Mouse (Mus musculus): Measurements from ENCODE around the gene Efl1. TPM values are rescaled to one million over a fixed set of nuclear protein-coding genes. Genes with fewer than 3 reads are reported as not detected.
A peak's percentile ranks its signal among the peaks of the same experiment; 100 is the strongest.

Gene Efl1
- 10 to 100 TPM; 16.3 to 17.7 TPM for total RNA-seq (2021)
- long read RNA-seq, transcript Efl1-205 (20 exons, 3,608 nt), result major isoform, 5 of 17 reads
- long read RNA-seq, partial matches to known transcripts, result 4 of 17 reads
- long read RNA-seq, other reads (novel, unspliced or antisense), result 3 of 17 reads

- DNase-seq (ENCODE audit: low spot score in 2 of 2), result peak; percentile 93 to 98
Measured at GRCm38 (mm10) chr7:82648353-82649080, at the start of gene Efl1, which contains the start of gene Saxo2. Gene Efl1 (plus strand): TSS chr7:82648614. Gene Saxo2 (minus strand): TSS chr7:82648528.

DNA sequence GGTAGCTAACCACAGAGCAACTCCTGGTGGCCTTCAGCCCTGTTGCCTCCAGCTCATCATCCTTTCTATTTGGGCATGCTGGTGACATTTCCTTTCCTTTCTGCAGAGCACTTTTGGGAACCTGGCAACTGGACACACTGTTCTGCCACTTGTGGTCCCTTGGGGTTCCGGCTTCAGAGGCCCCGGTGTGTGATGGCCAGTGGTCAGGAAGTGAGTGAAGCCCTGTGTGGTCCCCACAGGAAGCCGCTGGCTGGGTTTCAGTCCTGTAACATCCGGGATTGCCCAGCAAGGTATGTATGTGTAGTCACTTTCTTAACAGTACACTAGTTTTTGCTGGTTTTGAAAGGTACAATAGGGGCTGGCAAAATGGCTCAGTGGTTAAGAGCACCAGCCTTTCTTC is 46.4 kb upstream of the Efl1 start:
- no peak for DNase-seq (ENCODE audit: low spot score in 2 of 2)

GRCm38 (mm10) chr7:82605425-82605824 is 43.0 kb upstream of the Efl1 start:
- DNase-seq (ENCODE audit: low spot score in 2 of 2), result no peak

GRCm38 (mm10) chr7:82609629-82610028 is 38.8 kb upstream of the Efl1 start:
- DNase-seq (ENCODE audit: low spot score in 2 of 2), result peak; percentile 4 to 35

DNA sequence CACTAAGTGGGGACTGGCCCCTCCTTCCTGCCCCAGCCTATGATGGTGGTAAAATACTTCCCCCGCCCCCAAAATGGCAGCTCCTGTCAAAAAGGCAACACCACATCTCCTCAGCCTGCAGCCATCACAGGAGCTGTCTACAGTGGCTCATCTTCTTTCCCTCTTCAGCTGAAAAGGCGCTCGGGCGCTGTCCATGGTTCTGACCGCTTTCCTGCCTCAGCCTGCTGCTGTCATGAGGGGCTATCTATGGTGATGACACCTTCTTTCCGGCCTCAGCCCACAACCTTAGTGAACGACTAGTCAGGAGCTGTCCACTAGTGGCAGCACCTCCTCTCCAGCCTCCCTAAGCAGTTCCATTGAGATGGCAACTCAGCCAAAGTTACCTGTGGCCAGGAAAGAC is 23.1 kb upstream of the Efl1 start:
- DNase-seq (ENCODE audit: low spot score in 2 of 2), result no peak

- DNase-seq (ENCODE audit: low spot score in 2 of 2), result no peak
Measured at GRCm38 (mm10) chr7:82647183-82647582, 1.2 kb upstream of the Efl1 start.

DNA sequence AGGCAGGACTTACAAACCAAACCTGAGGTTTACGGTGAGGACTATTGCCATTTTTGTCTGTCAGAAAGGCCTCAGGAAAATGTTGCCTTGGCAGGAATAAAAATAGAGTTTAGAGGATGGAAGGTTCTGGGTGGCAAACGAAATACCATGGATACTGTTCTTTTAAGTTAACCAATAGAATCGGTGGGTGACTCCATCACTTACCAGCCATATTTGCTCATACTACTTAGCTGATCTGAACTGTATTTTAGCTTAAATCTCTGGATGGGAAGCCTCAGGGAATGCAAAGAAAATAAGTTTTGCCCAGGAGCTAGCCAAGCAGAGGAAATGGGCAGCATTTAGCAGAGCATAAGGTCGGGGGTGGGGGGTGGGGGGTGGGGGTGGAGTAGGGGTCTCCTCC is 505 bp upstream of the Efl1 start:
- DNase-seq (ENCODE audit: low spot score in 2 of 2), result no peak

GRCm38 (mm10) chr7:82649081-82649445 is 649 bp downstream of the Efl1 start:
- DNase-seq (ENCODE audit: low spot score in 2 of 2), result no peak

- no peak for DNase-seq (ENCODE audit: low spot score in 2 of 2)
Measured at GRCm38 (mm10) chr7:82664604-82665003, 16.2 kb downstream of the Efl1 start.

- no peak for DNase-seq (ENCODE audit: low spot score in 2 of 2)
Measured at GRCm38 (mm10) chr7:82676001-82676400, 27.6 kb downstream of the Efl1 start.

DNA sequence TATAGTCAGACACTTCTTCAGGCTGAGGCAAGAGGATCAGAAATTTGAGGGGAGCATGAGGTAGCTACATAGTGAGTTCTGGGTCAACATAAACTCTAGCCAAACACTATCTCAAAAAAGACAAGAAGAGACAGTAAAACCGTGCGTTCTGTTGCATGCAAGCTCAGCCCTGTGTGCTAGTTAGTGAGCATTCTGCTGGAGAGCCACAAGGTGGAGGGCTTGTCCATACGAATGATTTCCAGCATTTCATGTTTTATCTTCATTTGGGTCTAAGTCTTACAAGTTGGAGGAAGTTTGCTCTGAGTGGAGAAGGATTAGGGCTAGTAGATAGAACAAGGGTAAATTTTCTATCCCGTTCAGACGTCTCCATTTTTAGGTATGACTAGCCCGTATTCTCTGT is 28.4 kb downstream of the Efl1 start:
- peak in 1 of 2 experiments; percentile 40 for DNase-seq (ENCODE audit: low spot score in 2 of 2)

GRCm38 (mm10) chr7:82679901-82680300 is 31.5 kb downstream of the Efl1 start:
- DNase-seq (ENCODE audit: low spot score in 2 of 2), result no peak

DNA sequence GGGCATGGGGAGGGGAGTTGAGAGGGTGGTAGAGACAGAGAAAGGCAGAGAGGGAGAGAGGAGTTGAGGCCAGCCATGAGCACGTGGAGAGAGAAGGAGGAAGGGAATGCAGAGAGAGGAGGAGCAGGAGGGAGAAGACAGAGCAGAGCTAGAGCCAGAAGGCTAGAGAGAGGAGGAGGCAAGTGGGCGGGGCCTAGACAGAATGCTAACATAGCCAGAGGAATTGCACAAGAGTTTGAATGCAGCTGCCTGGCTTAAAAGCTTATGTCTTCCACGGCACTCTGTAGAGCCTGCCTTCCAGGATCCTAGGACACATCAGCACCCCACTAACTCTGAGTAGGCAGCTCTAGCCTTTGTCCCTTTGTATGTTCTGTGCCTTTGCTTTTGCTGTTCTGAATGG is 40.3 kb downstream of the Efl1 start:
- peak in 1 of 2 experiments; percentile 65 for DNase-seq (ENCODE audit: low spot score in 2 of 2)

DNA sequence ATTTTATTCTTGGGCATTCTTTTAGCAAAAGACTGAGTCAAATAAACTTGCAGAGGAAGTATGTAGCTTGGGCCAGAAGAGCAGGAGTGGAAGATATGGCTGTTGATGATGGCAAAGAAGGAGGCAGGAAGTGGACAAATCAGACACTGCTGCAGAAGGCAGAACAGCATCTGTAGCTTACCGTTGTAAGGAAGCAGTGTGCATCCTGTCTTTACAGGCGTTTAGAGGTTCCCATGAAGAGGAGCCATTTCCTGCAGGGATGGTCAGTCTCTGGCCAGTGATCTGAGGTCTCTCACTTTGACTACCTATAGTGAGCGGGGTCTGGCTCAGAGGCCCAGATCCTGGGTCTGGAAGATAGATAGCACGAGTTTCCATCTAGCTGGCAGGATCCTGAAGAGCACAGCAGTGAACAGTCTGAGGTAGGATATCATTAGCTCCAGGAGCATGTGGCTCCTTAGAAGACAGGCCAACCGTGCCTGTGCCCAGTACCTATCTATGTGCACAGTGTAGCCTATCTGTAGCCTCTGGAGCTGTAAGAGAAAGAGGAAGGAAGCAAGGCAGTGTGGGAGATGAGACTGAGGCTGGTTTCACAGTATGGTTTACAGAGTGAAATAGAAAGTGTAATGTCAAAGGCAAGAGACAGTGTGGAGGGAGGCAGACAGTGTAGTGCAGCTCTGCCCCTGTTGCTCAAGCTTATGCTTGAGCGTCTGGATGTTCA is 42.8 kb downstream of the Efl1 start:
- no peak for DNase-seq (ENCODE audit: low spot score in 2 of 2)

GRCm38 (mm10) chr7:82697668-82698067 is 49.3 kb downstream of the Efl1 start:
- no peak for DNase-seq (ENCODE audit: low spot score in 2 of 2)

DNA sequence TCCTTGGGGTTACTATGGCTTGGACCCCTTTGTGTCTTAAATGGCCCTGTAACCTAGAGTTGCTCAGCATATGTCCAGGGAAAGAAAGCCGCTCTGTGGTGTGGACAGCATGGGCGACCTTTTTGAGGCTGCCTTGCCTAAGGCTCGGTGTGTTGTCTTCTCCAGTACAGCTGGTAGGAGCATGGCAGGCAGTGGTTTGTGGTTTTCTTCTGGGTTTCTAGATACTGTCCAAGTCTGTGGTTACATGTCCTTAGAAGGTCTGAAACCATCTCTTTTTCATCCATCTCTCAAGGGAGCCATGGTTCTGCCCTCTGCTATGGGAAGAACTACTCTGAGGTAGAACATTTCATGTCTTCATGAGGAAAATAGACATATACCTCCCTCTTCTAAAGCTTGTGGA is 50.6 kb downstream of the Efl1 start:
- DNase-seq (ENCODE audit: low spot score in 2 of 2), result no peak

GRCm38 (mm10) chr7:82702384-82703343 is 54.2 kb downstream of the Efl1 start:
- DNase-seq (ENCODE audit: low spot score in 2 of 2), result no peak

DNA sequence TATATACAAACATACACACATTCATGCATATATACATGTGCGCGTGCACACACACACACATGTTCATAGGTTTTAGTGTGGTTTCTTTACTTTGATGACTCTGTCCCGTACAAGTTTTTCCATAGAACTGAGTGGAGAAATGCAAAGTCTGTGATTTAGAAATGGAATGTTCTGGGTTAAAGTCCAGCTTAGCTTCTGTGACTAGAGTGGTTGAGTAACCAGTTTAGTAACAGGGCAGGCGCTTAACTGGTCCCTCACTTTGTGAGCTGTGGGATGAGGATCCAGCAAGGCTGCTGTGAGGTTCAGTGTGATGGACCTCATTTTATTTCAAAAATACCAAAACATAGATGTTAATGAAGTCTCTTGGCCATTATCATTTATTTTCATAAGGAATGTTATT is 60.8 kb downstream of the Efl1 start:
- no peak for DNase-seq (ENCODE audit: low spot score in 2 of 2)

- peak; percentile 12 to 78 for DNase-seq (ENCODE audit: low spot score in 2 of 2)
Measured at GRCm38 (mm10) chr7:82715210-82715911, 66.9 kb downstream of the Efl1 start.

GRCm38 (mm10) chr7:82715912-82716601 is 67.6 kb downstream of the Efl1 start:
- no peak for DNase-seq (ENCODE audit: low spot score in 2 of 2)
